Mouse (Mus musculus) lung, adult 2 months (tissue): Measurements from ENCODE around the gene Fmc1.

Source experiments
- CTCF ChIP-seq: fragments of 200-500 bp; IDR thresholded peaks from 2 replicates; pipeline ENCODE4 v1.5.1; 2011; ENCODE audit warnings: mild to moderate bottlenecking, low read length, control low read depth; ENCODE audit not compliant: insufficient read depth
- POLR2A ChIP-seq: fragments of 200-500 bp; IDR thresholded peaks from 2 replicates; pipeline ENCODE4 v1.6.1; 2011; ENCODE audit warnings: low read depth, mild to moderate bottlenecking, control low read depth, low read length, borderline replicate concordance; ENCODE audit errors: extremely low read depth

DNA sequence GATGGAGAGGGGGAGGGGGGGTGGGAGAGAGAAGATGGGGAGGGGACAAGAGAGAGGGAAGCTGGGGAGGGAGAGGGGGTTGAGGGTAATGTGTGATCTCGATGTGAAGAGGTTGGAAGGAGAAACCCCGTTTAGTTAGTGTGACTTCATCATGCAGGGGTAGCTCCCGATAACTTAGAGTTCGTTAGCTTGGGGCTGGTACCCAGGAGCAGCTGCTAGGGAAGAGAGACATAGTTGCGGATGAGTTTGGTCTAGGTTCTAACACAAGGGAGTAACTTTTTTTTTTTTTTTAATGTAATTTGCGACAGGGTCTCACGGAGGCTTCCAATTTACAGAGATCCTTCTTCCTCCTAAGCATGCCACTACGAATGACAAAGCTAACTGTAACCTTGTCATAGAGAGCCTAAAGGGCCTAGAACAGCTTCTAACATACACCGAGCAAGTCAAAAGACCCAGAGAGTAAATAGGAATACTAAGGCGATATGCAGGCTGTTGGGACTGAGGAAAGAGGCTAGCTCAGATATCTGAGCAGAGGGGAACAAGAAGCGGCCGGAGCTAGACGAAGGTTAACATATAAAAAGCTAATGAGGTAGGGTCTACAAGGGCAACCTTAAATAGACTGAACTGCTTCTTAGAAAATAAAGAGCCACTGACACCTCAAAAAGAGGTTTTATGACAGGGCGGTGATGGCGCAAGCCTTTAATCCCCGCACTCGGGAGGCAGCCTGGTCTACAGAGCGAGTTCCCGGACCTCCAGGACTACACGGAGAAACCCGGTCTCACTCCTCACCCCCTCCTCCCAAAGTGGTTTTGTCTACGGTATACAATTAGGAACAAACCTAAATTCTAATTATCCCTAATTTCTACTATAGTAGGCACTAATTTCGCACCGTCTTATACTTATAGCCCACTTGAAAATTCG lies 542 bp upstream of the Fmc1 start:
- no peak for TF ChIP-seq CTCF
- TF ChIP-seq POLR2A: no peak
